Mouse (Mus musculus) ES-Bruce4 (cell line): ENCODE measurements at regions not wholly inside any gene's neighbourhood (a gene's known extent, or its start where the extent isn't known, plus 50 kb on each side); places are given as distances from the start of the nearest gene placed in this dataset.

Experiments used
- H3K27ac ChIP-seq: 2 replicates; pipeline ENCODE4 v1.5.1; 2012; ENCODE audit warnings: low read length, inconsistent platforms; ENCODE audit not compliant: insufficient read depth
- H3K27me3 ChIP-seq: 2 replicates; pipeline ENCODE4 v1.6.1; 2012; ENCODE audit warnings: mild to moderate bottlenecking, low read length, inconsistent platforms; ENCODE audit not compliant: control insufficient read depth, poor library complexity, insufficient read depth, severe bottlenecking
- H3K36me3 ChIP-seq: 2 replicates; pipeline ENCODE4 v1.6.1; 2012; ENCODE audit warnings: inconsistent platforms, mild to moderate bottlenecking, low read length, moderate library complexity; ENCODE audit not compliant: control insufficient read depth, poor library complexity, insufficient read depth, severe bottlenecking
- H3K4me1 ChIP-seq: one replicate; pipeline ENCODE4 v1.8.1; 2011; ENCODE audit warnings: low read length; ENCODE audit not compliant: control insufficient read depth, insufficient read depth
- H3K4me3 ChIP-seq: 2 replicates; pipeline ENCODE4 v1.5.1; 2011; ENCODE audit warnings: low read depth, mild to moderate bottlenecking, low read length
- H3K9ac ChIP-seq: 2 replicates; pipeline ENCODE4 v1.6.1; 2012; ENCODE audit warnings: low read depth, mild to moderate bottlenecking, inconsistent platforms; ENCODE audit not compliant: poor library complexity, severe bottlenecking
- H3K9me3 ChIP-seq: replicated peaks from 2 replicates; pipeline ENCODE4 v1.6.1; 2012; ENCODE audit warnings: mild to moderate bottlenecking, low read length, inconsistent platforms; ENCODE audit not compliant: control insufficient read depth, poor library complexity, insufficient read depth, severe bottlenecking
- CTCF ChIP-seq: IDR thresholded peaks from one replicate; pipeline ENCODE4 v1.8.1; 2011; ENCODE audit warnings: low read depth, low read length
- EP300 ChIP-seq: IDR thresholded peaks from 2 replicates; pipeline ENCODE4 v1.6.1; 2011; ENCODE audit warnings: low read depth, low read length; ENCODE audit not compliant: insufficient read depth
- POLR2A ChIP-seq: IDR thresholded peaks from one replicate; pipeline ENCODE4 v1.8.1; 2011; ENCODE audit warnings: low read length; ENCODE audit not compliant: insufficient read depth

DNA sequence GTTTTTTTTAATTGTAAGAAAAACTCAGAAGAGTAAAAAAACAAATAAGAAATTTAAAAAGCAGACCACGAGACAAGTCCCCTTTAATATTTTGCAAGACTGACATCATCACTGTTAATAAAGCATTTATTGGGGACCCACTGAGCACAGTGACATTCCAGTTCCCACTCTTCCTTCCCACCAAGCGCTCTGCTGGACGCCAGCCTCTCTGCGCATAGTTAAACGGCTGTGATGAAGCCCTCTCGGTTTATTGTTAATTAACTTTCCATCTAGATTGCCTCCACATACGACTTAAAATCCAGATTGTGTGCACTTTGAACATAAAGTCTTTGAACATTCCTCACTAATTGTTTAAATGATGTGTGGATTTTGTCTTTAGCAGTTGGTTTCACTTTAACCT lies 161.7 kb downstream of the Rpl36a-ps1 start:
- H3K27me3 ChIP-seq = no peaks in the 10 kb centered on the region
- H3K4me3 ChIP-seq = no peak overlapping the region
- H3K9ac ChIP-seq = no peak overlapping the region
- no peaks in the 10 kb centered on the region for H3K36me3 ChIP-seq
- TF ChIP-seq CTCF = no peak
- TF ChIP-seq EP300 = no peak
- no peak for TF ChIP-seq POLR2A
- no peak overlapping the region for H3K27ac ChIP-seq
- H3K9me3 ChIP-seq = no peaks in the 10 kb centered on the region
- no peaks in the 10 kb centered on the region for H3K4me1 ChIP-seq

GRCm38 (mm10) chr14:98829958-98830633 lies 164.0 kb downstream of the Rpl36a-ps1 start:
- Histone ChIP-seq H3K4me3 (no peak overlapping the region), H3K9me3 (no peaks in the 10 kb centered on the region), H3K27me3 (no peaks in the 10 kb centered on the region), H3K36me3 (no peaks in the 10 kb centered on the region), H3K9ac (no peak overlapping the region), H3K27ac (no peak overlapping the region), H3K4me1 (no peaks in the 10 kb centered on the region)
- TF ChIP-seq CTCF = no peak
- TF ChIP-seq EP300 = no peak
- no peak for TF ChIP-seq POLR2A

- H3K9me3 ChIP-seq = no peaks in the 10 kb centered on the region
- no peaks in the 10 kb centered on the region for H3K27me3 ChIP-seq
- TF ChIP-seq EP300 = no peak
- TF ChIP-seq POLR2A = no peak
- TF ChIP-seq CTCF = no peak
- H3K27ac ChIP-seq = no peak overlapping the region
- no peak overlapping the region for H3K4me3 ChIP-seq
- no peaks in the 10 kb centered on the region for H3K4me1 ChIP-seq
- H3K36me3 ChIP-seq = no peaks in the 10 kb centered on the region
- no peak overlapping the region for H3K9ac ChIP-seq
Measured at GRCm38 (mm10) chr14:98827490-98827889, 166.6 kb downstream of the Rpl36a-ps1 start.

GRCm38 (mm10) chr14:98813657-98814056 lies 180.5 kb downstream of the Rpl36a-ps1 start:
- Histone ChIP-seq H3K36me3 (no peaks in the 10 kb centered on the region), H3K27me3 (no peaks in the 10 kb centered on the region), H3K9ac (no peak overlapping the region), H3K4me1 (no peaks in the 10 kb centered on the region), H3K27ac (no peak overlapping the region), H3K9me3 (no peaks in the 10 kb centered on the region), H3K4me3 (no peak overlapping the region)
- TF ChIP-seq EP300 = no peak

DNA sequence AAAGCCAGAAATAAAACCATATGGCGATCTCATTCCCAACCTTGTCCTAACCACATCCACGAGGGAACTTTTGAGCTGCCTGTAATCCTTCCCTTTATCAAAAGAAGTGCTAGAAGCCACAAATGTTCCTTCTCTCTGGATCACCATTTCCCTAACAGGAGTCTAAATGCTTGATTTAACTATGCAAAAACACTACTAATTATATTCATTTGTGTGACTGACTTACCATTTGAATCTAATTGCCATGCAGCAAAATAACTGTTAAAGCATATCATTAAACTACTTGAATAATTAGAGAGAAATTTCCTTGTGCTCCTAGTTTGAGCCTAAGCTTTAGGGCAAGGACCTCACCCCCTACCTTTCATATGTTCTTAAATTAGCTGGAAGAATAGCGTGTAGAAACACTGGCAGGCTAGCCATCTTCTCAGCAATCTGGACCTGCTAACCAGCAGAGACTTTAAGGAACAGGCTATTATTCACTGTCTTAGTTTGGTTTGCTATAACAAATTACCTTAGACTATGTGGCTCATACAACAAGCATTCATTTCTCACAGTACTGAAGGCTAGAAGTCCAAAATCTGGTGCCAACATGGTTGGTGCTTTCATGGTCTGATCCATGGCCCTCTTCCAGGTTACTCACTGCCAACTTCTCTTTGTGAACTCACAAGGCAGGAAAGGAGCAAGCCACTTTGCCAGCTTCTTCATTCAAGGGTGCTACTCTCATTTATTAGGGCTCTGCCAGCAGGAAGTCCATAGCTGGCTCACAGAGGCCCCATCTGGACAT lies 183.7 kb downstream of the Rpl36a-ps1 start:
- H3K4me1 ChIP-seq = no peaks in the 10 kb centered on the region
- H3K27ac ChIP-seq = no peak overlapping the region
- H3K4me3 ChIP-seq = no peak overlapping the region
- no peaks in the 10 kb centered on the region for H3K9me3 ChIP-seq
- H3K27me3 ChIP-seq = no peaks in the 10 kb centered on the region
- H3K36me3 ChIP-seq = no peaks in the 10 kb centered on the region
- TF ChIP-seq POLR2A = no peak
- no peak for TF ChIP-seq EP300
- no peak for TF ChIP-seq CTCF
- no peak overlapping the region for H3K9ac ChIP-seq

- no peak overlapping the region for H3K27ac ChIP-seq
- H3K36me3 ChIP-seq = no peaks in the 10 kb centered on the region
- H3K27me3 ChIP-seq = no peaks in the 10 kb centered on the region
- no peaks in the 10 kb centered on the region for H3K4me1 ChIP-seq
- no peak overlapping the region for H3K4me3 ChIP-seq
- no peak overlapping the region for H3K9ac ChIP-seq
- no peaks in the 10 kb centered on the region for H3K9me3 ChIP-seq
- TF ChIP-seq CTCF (no peak), POLR2A (no peak), EP300 (no peak)
Measured at GRCm38 (mm10) chr14:98808117-98808516, 186.0 kb downstream of the Rpl36a-ps1 start.
